Mouse (Mus musculus) CD4-positive, CD25-positive, alpha-beta regulatory T cell, adult 9 weeks (primary cell): ENCODE measurements around the gene Pnpt1. TPM values are rescaled to one million over a fixed set of nuclear protein-coding genes. Genes with fewer than 3 reads are reported as not detected.

Experiments used
- polyA plus RNA-seq: library from polyadenylated mRNA; unstranded; fragments of 100-300 nt; shearing (Covaris generic); gene quantifications from one replicate; pipeline ENCODE4 v1.2.1, GENCODE M21; 2017

Gene Pnpt1
- 44.6 TPM for polyA plus RNA-seq

GRCm38 (mm10) chr11:29130385-29131355, at the start of gene Pnpt1:
Gene Pnpt1 (plus strand): TSS chr11:29130744.

DNA sequence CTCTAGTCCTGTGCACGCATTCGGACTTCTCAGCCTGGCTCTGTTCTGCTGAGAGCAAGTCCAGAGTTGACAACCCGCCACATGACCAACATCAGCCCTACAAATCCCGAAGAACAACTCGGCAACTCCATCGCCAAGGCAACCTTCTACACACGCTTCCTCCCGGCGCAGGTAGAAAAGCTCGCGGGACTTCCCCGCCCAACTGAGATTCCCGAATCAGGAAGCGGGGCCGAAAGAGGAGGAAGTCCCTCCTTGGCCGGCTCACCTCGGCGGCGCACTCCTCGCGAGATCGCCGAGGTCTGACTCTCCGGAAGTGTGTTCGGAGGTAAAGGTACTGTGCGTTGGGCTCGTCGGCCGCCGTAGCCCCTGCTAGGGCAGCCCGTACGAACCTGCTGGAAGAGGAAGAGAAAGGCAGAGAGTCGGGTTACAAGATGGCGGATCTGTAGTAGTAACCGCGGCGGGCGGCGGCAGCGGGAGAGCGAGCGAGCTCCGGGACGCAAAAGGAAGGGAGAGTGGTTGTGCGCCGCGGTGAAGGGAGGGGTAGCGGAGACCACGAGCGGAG, 42.1 kb downstream of the Pnpt1 start, which contains the start of gene Ppp4r3b:
Ppp4r3b (plus strand) TSS at position 328 of the 562 bp plus-strand sequence.

Other genes with a start within 250 kb of the Pnpt1 start
- gene Ppp4r3b, start 42.1 kb downstream of the Pnpt1 start, polyA plus RNA-seq = 237 TPM
- gene Cfap36, start 116.7 kb downstream of the Pnpt1 start, polyA plus RNA-seq = 40.6 TPM
- 0.57 TPM for gene Ccdc88a, start 242.9 kb downstream of the Pnpt1 start, polyA plus RNA-seq